Mouse (Mus musculus) cerebellum, adult 2 months (tissue): Measurements from ENCODE around the gene Foxj1.

Experiments used
- CTCF ChIP-seq: fragments of 200-500 bp; IDR thresholded peaks from 2 replicates; pipeline ENCODE4 v1.5.1; 2011; ENCODE audit warnings: low read depth, mild to moderate bottlenecking, control low read depth, low read length, moderate library complexity, borderline replicate concordance; ENCODE audit not compliant: insufficient read depth
- POLR2A ChIP-seq: fragments of 200-500 bp; IDR thresholded peaks from 2 replicates; pipeline ENCODE4 v1.6.1; 2011; ENCODE audit warnings: low read length, control low read depth, borderline replicate concordance; ENCODE audit not compliant: insufficient read depth

GRCm38 (mm10) chr11:116280751-116281663 is 54.2 kb downstream of the Foxj1 start, which contains the start of gene Galr2:
- TF ChIP-seq CTCF = no peak
- TF ChIP-seq POLR2A = no peak
